Mouse (Mus musculus): ENCODE measurements at regions not wholly inside any gene's neighbourhood (a gene's known extent, or its start where the extent isn't known, plus 50 kb on each side); places are given as distances from the start of the nearest gene placed in this dataset.

- Histone ChIP-seq H3K4me2 (ENCODE audit: low read length) (no peak overlapping the region), H3K36me3 (ENCODE audit: control insufficient read depth, insufficient read depth, low read length) (no peaks in the 10 kb centered on the region), H3K4me1 (ENCODE audit: control insufficient read depth, insufficient read depth, low read depth, low read length) (peaks cover 20% of the 10 kb centered on the region), H3K27ac (ENCODE audit: low read depth, low read length) (no peak overlapping the region), H3K27me3 (replicated peaks; ENCODE audit: control insufficient read depth, insufficient read depth, low read length) (no peaks in the 10 kb centered on the region), H3K9me3 (ENCODE audit: control insufficient read depth, low read length) (no peaks in the 10 kb centered on the region), H3K9ac (ENCODE audit: low read depth, low read length) (no peak overlapping the region), H3K4me3 (ENCODE audit: low read length) (no peak overlapping the region)
- ATAC-seq: no peak
- 19% methylated on average over 3 of the region's 3 CpGs for WGBS
Observed at GRCm38 (mm10) chr14:76258626-76259025, 147.9 kb downstream of the Nufip1 start.

- Histone ChIP-seq H3K9me3 (ENCODE audit: control insufficient read depth, low read length) (no peaks in the 10 kb centered on the region), H3K9ac (ENCODE audit: low read depth, low read length) (no peak overlapping the region), H3K4me3 (ENCODE audit: low read length) (no peak overlapping the region), H3K4me1 (ENCODE audit: control insufficient read depth, insufficient read depth, low read depth, low read length) (peaks cover 4% of the 10 kb centered on the region), H3K27ac (ENCODE audit: low read depth, low read length) (no peak overlapping the region), H3K27me3 (replicated peaks; ENCODE audit: control insufficient read depth, insufficient read depth, low read length) (no peaks in the 10 kb centered on the region), H3K4me2 (ENCODE audit: low read length) (no peak overlapping the region), H3K36me3 (ENCODE audit: control insufficient read depth, insufficient read depth, low read length) (no peaks in the 10 kb centered on the region)
- no peak for ATAC-seq
- 68% methylated on average over 5 of the region's 5 CpGs for WGBS
Observed at GRCm38 (mm10) chr14:76260628-76261293, 150.1 kb downstream of the Nufip1 start.

- no peak overlapping the region for H3K9ac ChIP-seq (ENCODE audit: low read depth, low read length)
- H3K9me3 ChIP-seq (ENCODE audit: control insufficient read depth, low read length): no peaks in the 10 kb centered on the region; the same call in 1 of the 2 replicates
- 95% methylated on average over 5 of the region's 5 CpGs for WGBS
- H3K27ac ChIP-seq (ENCODE audit: low read depth, low read length): no peak overlapping the region
- no peaks in the 10 kb centered on the region for H3K36me3 ChIP-seq (ENCODE audit: control insufficient read depth, insufficient read depth, low read length)
- H3K4me2 ChIP-seq (ENCODE audit: low read length): no peak overlapping the region
- H3K27me3 ChIP-seq (replicated peaks; ENCODE audit: control insufficient read depth, insufficient read depth, low read length): no peaks in the 10 kb centered on the region
- H3K4me1 ChIP-seq (ENCODE audit: control insufficient read depth, insufficient read depth, low read depth, low read length): no peaks in the 10 kb centered on the region
- no peak overlapping the region for H3K4me3 ChIP-seq (ENCODE audit: low read length)
- no peak for ATAC-seq
Observed at GRCm38 (mm10) chr14:76263682-76264081, 151.1 kb upstream of the Tsc22d1 start.

- Histone ChIP-seq H3K4me3 (ENCODE audit: low read length) (no peak overlapping the region), H3K27me3 (replicated peaks; ENCODE audit: control insufficient read depth, insufficient read depth, low read length) (no peaks in the 10 kb centered on the region), H3K4me2 (ENCODE audit: low read length) (no peak overlapping the region), H3K9ac (ENCODE audit: low read depth, low read length) (no peak overlapping the region), H3K36me3 (ENCODE audit: control insufficient read depth, insufficient read depth, low read length) (no peaks in the 10 kb centered on the region), H3K27ac (ENCODE audit: low read depth, low read length) (no peak overlapping the region), H3K9me3 (ENCODE audit: control insufficient read depth, low read length) (no peaks in the 10 kb centered on the region; the same call in 1 of the 2 replicates), H3K4me1 (ENCODE audit: control insufficient read depth, insufficient read depth, low read depth, low read length) (no peaks in the 10 kb centered on the region)
- ATAC-seq: no peak
- 96% methylated on average over 5 of the region's 5 CpGs for WGBS
Observed at GRCm38 (mm10) chr14:76265819-76266218, 148.9 kb upstream of the Tsc22d1 start.

GRCm38 (mm10) chr14:76266249-76266648, 148.5 kb upstream of the Tsc22d1 start:
- ATAC-seq: no peak
- H3K4me1 ChIP-seq (ENCODE audit: control insufficient read depth, insufficient read depth, low read depth, low read length): no peaks in the 10 kb centered on the region
- WGBS: 90% methylated on average over 4 of the region's 4 CpGs
- H3K27me3 ChIP-seq (replicated peaks; ENCODE audit: control insufficient read depth, insufficient read depth, low read length): no peaks in the 10 kb centered on the region
- H3K27ac ChIP-seq (ENCODE audit: low read depth, low read length): no peak overlapping the region
- H3K36me3 ChIP-seq (ENCODE audit: control insufficient read depth, insufficient read depth, low read length): no peaks in the 10 kb centered on the region
- H3K9ac ChIP-seq (ENCODE audit: low read depth, low read length): no peak overlapping the region
- H3K9me3 ChIP-seq (ENCODE audit: control insufficient read depth, low read length): no peaks in the 10 kb centered on the region; the same call in 1 of the 2 replicates
- H3K4me3 ChIP-seq (ENCODE audit: low read length): no peak overlapping the region
- no peak overlapping the region for H3K4me2 ChIP-seq (ENCODE audit: low read length)

GRCm38 (mm10) chr14:76267091-76267490, 147.7 kb upstream of the Tsc22d1 start:
- H3K9me3 ChIP-seq (ENCODE audit: control insufficient read depth, low read length): no peaks in the 10 kb centered on the region; the same call in 1 of the 2 replicates
- H3K4me1 ChIP-seq (ENCODE audit: control insufficient read depth, insufficient read depth, low read depth, low read length): no peaks in the 10 kb centered on the region
- no peak overlapping the region for H3K27ac ChIP-seq (ENCODE audit: low read depth, low read length)
- H3K4me3 ChIP-seq (ENCODE audit: low read length): no peak overlapping the region
- H3K27me3 ChIP-seq (replicated peaks; ENCODE audit: control insufficient read depth, insufficient read depth, low read length): no peaks in the 10 kb centered on the region
- no peak overlapping the region for H3K4me2 ChIP-seq (ENCODE audit: low read length)
- H3K9ac ChIP-seq (ENCODE audit: low read depth, low read length): no peak overlapping the region
- ATAC-seq: no peak
- 17% methylated on average over 4 of the region's 4 CpGs for WGBS
- no peaks in the 10 kb centered on the region for H3K36me3 ChIP-seq (ENCODE audit: control insufficient read depth, insufficient read depth, low read length)

- ATAC-seq: no peak
- Histone ChIP-seq H3K9ac (ENCODE audit: low read depth, low read length) (no peak overlapping the region), H3K27me3 (replicated peaks; ENCODE audit: control insufficient read depth, insufficient read depth, low read length) (no peaks in the 10 kb centered on the region), H3K4me2 (ENCODE audit: low read length) (no peak overlapping the region), H3K4me3 (ENCODE audit: low read length) (no peak overlapping the region), H3K9me3 (ENCODE audit: control insufficient read depth, low read length) (no peaks in the 10 kb centered on the region; the same call in 1 of the 2 replicates), H3K27ac (ENCODE audit: low read depth, low read length) (no peak overlapping the region), H3K36me3 (ENCODE audit: control insufficient read depth, insufficient read depth, low read length) (no peaks in the 10 kb centered on the region), H3K4me1 (ENCODE audit: control insufficient read depth, insufficient read depth, low read depth, low read length) (no peaks in the 10 kb centered on the region)
- WGBS: 92% methylated on average over 11 of the region's 11 CpGs
Observed at GRCm38 (mm10) chr14:76271190-76271589, 143.6 kb upstream of the Tsc22d1 start.

GRCm38 (mm10) chr14:76272840-76273239, 141.9 kb upstream of the Tsc22d1 start:
- H3K27me3 ChIP-seq (replicated peaks; ENCODE audit: control insufficient read depth, insufficient read depth, low read length): no peaks in the 10 kb centered on the region
- no peak overlapping the region for H3K9ac ChIP-seq (ENCODE audit: low read depth, low read length)
- no peaks in the 10 kb centered on the region for H3K4me1 ChIP-seq (ENCODE audit: control insufficient read depth, insufficient read depth, low read depth, low read length)
- no peak overlapping the region for H3K4me3 ChIP-seq (ENCODE audit: low read length)
- no peak overlapping the region for H3K4me2 ChIP-seq (ENCODE audit: low read length)
- H3K27ac ChIP-seq (ENCODE audit: low read depth, low read length): no peak overlapping the region
- no peak for ATAC-seq
- no peaks in the 10 kb centered on the region for H3K36me3 ChIP-seq (ENCODE audit: control insufficient read depth, insufficient read depth, low read length)
- WGBS: 82% methylated on average over 4 of the region's 4 CpGs
- H3K9me3 ChIP-seq (ENCODE audit: control insufficient read depth, low read length): no peaks in the 10 kb centered on the region

- no peak overlapping the region for H3K4me3 ChIP-seq (ENCODE audit: low read length)
Observed at GRCm38 (mm10) chr14:76276655-76277054, 138.1 kb upstream of the Tsc22d1 start.

More at GRCm38 (mm10) chr14:76276655-76277054, 138.1 kb upstream of the Tsc22d1 start:
- Histone ChIP-seq H3K4me1 (ENCODE audit: control insufficient read depth, insufficient read depth, low read depth, low read length) (no peaks in the 10 kb centered on the region), H3K27ac (ENCODE audit: low read depth, low read length) (no peak overlapping the region), H3K9me3 (ENCODE audit: control insufficient read depth, low read length) (no peaks in the 10 kb centered on the region), H3K9ac (ENCODE audit: low read depth, low read length) (no peak overlapping the region), H3K36me3 (ENCODE audit: control insufficient read depth, insufficient read depth, low read length) (no peaks in the 10 kb centered on the region), H3K4me2 (ENCODE audit: low read length) (no peak overlapping the region), H3K27me3 (replicated peaks; ENCODE audit: control insufficient read depth, insufficient read depth, low read length) (no peaks in the 10 kb centered on the region)
- ATAC-seq: no peak
- WGBS: 91% methylated on average over 9 of the region's 9 CpGs

Measured in hindbrain, embryonic 16.5 days (tissue).